Mouse (Mus musculus) T-helper 2 cell (primary cell): ENCODE measurements around the gene Lemd2.

ENCODE experiments used
- in situ Hi-C: fragments of 300-600 bp; cut with MboI, MseI; formaldehyde crosslinking; loops from one replicate; pipeline ENCODE4 v1.15.1; 2025; ENCODE audit warnings: high pct_unique_total_duplicates

Lemd2 gene

DNA sequence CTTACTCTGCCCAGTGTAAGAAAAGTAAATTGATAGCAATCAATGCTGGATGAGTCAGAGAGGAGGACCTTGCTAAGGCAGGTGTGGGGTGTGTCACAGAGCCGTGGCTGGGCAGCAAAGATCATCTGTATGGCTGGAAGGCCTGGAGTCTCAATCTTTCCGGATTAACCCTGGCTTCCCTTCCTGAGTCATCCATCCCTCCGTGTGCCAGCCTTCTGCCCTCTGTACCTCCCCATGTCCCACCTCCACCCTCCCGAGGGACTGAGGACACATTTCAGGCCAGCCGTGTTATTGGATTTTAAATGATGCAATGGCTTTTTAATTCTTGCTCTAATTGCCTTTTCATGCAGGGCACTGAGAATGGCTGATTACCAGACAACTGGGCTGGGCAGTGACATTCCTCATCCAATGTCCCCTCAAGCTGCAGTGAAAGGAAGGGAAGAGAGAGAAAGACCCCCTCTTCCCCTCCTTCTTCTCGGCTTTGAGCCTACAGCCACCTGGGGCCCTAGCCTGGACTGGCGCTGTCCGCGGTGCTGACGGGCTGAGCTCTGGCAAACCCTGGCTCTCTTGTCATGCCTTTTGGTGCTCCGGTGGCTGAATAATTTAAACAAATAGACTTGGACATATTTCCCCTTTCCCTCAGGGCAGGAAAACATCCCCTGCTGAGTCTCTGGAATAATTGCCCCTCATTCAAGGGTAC, 24.1 kb upstream of the Lemd2 start:
- in situ Hi-C loops = no loop called here

GRCm38 (mm10) chr17:27227258-27227657, 23.0 kb upstream of the Lemd2 start:
- in situ Hi-C loops = no loop called here

- in situ Hi-C loops = no loop called here
Measured at GRCm38 (mm10) chr17:27226701-27227100, 22.4 kb upstream of the Lemd2 start.

- in situ Hi-C loops = no loop called here
Measured at GRCm38 (mm10) chr17:27225801-27226200, 21.5 kb upstream of the Lemd2 start.

DNA sequence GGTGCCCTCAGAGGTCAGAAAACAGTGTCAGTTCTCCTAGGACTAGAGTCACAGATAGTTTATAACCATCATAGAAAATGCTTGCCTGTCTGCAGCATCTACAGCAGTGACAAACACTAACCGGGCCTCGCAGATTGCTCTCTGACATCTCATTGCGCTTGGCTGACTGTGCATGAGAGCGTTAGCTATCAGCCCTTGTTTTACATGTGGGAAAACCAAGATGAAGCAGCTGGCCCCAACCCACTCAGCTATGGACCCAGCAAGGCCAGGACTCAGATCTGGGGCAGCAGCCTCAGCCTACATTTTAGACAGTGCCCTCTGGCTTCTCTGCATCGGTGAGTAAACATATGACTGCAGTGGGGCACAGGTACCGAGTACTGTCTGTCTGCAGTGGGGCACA, 19.6 kb upstream of the Lemd2 start:
- in situ Hi-C loops = no loop called here

DNA sequence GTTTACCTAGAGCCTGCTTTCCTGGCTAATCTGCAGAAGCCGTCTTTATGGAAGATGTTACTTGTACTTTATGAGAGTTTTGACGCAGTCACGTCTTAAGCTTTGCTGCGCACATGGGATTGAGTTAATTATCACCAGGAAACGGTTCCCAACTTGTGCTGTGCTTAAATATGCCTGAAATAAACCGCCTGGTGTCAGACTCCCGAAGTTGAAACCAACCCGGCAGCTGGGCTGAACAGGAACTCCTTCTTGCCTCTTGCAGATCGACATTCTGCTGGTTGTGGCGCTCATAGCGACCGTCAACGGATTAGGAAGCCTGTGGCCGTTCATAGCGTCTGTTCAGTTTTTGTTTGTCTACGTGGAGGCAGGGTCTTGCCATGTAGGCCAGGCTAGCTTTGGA, 17.3 kb upstream of the Lemd2 start:
- in situ Hi-C loops = no loop called here

DNA sequence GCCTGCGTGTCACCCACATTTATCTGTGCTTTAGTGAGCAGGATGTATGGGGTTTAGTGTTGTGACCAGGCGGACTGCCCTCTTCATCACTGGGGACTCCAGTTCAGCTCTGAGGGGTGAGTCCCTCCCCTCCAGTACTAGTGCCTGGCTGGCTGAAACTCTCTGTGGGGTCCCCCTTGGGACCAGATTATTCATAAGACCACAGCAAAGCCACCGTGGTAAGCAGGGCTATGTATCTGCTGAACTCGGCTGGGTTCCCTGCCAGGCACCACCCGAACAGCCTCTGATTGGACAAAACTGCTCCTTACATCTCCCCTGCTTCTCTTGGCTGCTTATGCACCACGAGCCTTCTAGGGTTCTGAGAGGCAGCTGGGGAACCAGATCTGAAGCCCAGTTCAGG, 14.6 kb upstream of the Lemd2 start:
- in situ Hi-C loops = no loop called here

- in situ Hi-C loops = no loop called here
Measured at GRCm38 (mm10) chr17:27218364-27218763, 14.1 kb upstream of the Lemd2 start.

DNA sequence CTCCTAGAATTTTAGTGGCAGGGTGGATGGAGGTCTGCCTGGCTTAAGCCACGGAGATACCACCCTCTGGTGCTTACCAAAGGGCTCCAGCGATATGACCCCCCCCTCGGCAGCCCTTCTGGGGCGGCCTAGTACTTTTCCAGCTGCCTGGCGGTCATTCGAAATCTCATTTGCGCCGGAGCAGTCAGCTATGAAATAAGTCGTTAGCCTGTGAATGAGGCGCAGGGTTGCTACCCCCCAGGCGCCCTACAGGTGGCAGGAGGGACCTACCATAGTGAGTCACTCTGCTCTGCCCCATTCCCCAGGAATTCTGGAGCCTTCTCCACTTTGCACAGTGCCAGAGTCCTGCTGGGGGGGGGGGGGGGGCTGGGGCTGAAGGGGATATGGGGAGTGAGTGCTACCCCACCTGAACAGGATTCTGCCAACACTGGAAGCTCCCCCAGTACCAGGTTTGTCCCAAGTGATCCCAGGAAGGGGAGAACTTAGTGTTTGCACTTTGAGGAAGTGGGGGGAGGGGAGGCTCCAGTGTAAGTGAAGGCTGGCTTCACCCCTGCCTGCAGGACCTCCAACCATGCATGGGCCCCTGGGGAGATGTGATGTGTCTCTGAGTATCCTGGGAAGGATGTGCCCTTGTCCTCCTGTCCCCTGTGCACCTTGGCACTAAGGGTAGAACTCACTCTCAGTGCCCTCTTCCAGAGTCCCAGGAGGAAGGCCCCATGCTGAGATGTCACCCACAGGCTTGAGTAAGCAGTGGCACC, 8.7 kb upstream of the Lemd2 start:
- in situ Hi-C loops = no loop called here

DNA sequence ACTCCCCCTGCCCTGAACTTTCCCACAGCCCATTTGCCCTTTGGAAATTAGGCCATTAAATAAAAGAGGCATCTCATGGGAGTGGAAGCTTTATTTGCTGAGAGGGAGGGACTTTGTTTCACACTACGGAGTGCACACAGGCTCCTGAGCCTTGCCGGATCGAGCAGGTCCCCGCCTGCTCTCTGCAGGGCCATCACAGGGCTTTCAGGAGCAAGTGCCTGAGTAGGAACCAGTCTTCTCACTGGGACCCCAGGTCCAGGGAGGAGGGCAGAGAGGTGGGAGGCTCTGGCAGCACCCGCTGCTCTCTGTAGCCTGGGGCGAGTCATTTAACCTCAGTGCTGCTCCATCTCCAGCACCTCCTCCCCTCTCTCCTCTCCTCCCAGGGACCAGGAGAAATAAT, 7.7 kb upstream of the Lemd2 start:
- in situ Hi-C loops = no loop called here

DNA sequence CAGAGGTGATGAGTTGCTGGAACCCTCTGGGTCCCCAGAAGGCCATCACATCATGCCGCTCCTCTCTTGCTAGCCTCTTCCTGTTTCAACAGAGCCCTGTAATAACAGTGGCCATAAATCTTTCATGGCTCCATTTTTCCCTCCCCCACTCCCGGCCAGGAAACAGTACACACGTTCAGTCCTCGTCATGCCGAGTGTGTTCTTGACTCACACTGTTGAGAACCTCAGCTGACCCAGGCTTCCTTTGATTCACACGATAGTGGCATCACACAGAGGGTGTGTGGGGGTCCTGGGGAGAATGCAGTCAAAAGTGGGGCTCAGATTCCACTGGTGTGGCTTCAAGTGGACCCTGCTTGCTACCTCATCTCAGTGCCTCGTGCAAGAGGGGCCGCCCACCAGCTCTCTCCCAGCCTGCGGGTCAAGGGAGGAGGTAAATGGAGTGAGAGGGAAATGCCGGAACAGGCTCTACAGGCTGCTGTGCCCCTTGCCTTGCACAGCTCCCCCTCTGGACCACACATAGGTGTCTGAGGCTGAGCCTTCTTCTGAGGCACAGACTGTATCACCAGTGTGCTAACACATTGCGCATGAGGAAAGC, 2.9 kb upstream of the Lemd2 start:
- in situ Hi-C loops = loop anchor here (10.0 kb wide), 1 partner anchor 138 kb away; no protein-coding TSS in a partner anchor

DNA sequence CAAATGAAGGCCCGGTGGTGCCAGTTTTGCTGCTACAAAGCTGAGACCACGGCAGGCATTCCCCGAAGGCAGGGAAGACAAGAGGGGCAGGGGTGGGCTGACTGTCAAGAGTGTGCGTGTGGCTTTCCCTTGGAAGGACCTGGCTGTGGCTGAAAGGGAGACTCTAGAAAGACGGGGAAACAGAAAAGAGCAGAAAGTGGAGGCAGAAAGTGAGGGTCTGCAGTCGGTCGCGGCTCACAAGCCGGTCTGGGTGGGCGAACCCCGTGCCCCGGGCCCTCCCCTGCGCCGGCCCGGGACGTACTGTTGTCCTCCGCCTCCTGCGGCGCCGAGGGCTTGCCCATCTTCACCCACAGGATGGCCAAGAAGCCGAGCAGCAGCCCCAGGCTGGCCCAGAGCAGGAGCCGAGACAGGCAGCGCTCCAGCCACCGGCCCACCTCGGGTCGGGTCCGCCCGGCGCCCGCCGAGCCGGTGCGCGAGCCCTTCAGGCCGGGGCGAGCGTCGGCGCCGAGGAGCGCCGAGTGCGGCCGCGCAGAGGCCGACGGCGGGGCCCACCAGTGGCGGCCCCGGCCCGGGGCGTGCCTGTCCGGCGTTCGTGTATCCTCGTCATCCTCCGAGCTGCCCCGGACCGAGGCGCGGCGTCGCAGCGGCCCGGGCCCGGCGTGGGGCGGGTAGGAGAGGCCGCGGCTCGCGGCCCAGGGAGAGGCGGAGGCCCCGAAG, 753 bp downstream of the Lemd2 start:
- in situ Hi-C loops = loop anchor here (10.0 kb wide), 1 partner anchor 141 kb away; no protein-coding TSS in a partner anchor

DNA sequence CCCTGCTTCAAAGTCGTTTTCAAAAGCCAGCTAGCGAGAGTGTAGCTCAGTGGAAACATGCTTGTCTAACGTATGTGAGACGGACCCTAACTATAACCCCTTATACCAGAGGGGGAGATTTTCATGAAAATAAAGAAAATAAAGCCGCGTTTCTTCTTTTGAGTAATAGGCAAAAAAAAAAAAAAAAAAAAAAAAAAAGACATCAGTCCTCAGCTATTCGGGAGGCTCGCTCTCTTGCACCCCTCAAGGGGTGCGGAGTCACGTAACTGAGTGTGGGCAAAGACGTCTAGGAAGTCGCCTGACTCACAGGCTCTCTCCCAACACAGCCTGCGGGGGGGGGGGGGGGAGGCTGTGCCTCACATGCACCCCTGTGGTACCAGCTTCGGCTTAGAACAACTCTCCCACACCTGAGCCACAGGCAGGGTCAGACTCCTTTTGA, 1.3 kb downstream of the Lemd2 start:
- in situ Hi-C loops = loop anchor here (10.0 kb wide), 1 partner anchor 142 kb away; no protein-coding TSS in a partner anchor

GRCm38 (mm10) chr17:27201981-27202380, 2.3 kb downstream of the Lemd2 start:
- in situ Hi-C loops = loop anchor here (10.0 kb wide), 1 partner anchor 143 kb away; no protein-coding TSS in a partner anchor

GRCm38 (mm10) chr17:27200801-27201200, 3.5 kb downstream of the Lemd2 start:
- in situ Hi-C loops = loop anchor here (10.0 kb wide), 1 partner anchor 144 kb away; no protein-coding TSS in a partner anchor

DNA sequence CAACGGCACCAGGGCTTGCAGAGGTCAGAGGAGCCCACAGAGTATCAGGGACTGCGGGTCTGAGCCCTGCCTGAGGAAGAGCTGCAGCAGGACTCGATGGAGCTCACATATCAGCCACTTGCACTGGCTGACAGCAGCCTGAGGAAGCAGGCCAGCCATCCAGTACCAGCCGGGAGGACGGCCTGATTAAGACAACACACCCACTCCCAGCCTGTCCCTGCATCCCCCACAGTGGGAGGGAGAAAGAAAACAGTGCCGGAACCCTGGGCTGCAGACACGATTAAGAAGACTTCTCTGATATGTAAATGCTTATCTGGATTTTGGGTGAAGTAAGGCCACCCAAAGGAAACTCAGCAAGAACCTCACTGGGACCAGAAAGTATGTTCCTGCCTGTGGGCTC, 4.4 kb downstream of the Lemd2 start:
- in situ Hi-C loops = loop anchor here (10.0 kb wide), 2 partner anchors 145 to 315 kb away; no protein-coding TSS in a partner anchor

DNA sequence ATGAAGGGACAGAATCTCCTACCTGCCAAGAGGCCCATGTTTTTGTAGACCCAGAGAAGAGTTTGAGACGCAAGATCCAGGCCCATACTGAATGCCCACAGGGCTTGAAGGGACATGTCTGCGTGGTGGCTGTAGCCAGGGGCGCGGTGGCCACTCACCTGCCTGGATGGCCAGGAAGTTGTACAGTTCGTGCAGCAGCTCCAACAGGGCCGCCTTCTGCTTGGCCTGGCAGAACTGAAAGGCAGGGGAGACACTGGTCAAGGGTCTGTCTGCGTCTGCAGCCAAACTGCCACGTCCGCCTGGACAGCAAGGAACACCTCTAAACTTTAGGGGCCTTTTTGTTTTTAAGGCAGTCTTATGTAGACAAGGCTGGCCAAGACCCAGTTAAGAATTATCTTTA, 5.1 kb downstream of the Lemd2 start:
- in situ Hi-C loops = loop anchor here (10.0 kb wide), 1 partner anchor 316 kb away; no protein-coding TSS in a partner anchor

- in situ Hi-C loops = loop anchor here (10.0 kb wide), 1 partner anchor 319 kb away; no protein-coding TSS in a partner anchor
Measured at GRCm38 (mm10) chr17:27196206-27196605, 8.1 kb downstream of the Lemd2 start.

DNA sequence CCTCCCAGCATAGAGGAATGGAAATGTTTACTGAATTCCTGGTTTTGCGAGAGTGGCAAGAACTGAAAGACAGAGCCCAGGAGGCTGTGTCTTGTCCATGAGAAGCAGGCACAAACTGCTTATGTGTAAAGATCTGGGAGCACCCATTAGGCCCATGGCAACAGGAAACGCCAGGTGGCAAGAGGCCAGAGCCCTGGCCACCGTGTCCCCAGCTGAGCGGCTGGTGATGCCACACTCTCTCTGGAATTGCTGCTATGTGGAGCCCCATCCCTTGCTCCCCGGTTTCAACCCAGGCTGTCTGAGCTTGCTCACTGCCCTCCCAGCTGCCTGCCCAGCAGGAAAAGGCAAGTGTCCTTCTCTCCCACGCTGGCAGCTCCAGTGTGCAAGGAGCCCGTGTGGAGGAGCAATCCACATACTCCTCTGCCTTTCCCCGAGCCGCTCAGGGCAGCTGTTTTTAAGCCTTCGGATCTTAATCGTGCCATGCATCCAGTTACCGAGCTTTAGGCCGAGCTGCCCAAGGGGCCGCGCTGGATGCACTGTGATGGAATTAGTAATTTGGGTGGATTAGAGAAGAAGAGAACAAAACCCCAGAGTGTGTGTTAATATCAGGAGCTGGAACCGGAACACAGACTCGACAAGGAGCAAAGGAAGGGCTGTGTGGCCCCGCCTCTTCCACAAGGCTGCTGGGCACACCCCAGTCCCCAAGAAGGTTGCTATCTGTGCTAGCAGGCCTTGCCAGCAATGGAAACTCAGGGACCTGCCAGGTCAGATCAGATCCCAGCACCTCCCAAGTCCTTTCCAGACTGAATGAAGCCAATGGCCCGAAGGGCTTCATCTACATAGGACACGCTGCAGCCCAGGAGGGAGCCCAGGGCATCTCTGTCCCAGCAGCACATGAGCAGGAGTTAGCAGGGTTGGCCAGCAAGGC, 9.7 kb downstream of the Lemd2 start:
- in situ Hi-C loops = loop anchor here (10.0 kb wide), 1 partner anchor 320 kb away; no protein-coding TSS in a partner anchor

GRCm38 (mm10) chr17:27191804-27192203, 12.5 kb downstream of the Lemd2 start:
- in situ Hi-C loops = loop anchor here (10.0 kb wide), 1 partner anchor 323 kb away; no protein-coding TSS in a partner anchor
